Mouse (Mus musculus) cortical plate, adult 2 months (tissue): ENCODE data around the gene Chn2.

Experiments used
- CTCF ChIP-seq: fragments of 200-500 bp; IDR thresholded peaks from 2 replicates; pipeline ENCODE4 v1.5.1; 2011; ENCODE audit warnings: mild to moderate bottlenecking, control low read depth, low read length; ENCODE audit not compliant: insufficient read depth; ENCODE audit errors: extremely low read depth
- POLR2A ChIP-seq: fragments of 200-500 bp; IDR thresholded peaks from 2 replicates; pipeline ENCODE4 v1.6.1; 2011; ENCODE audit warnings: mild to moderate bottlenecking, low read length, control low read depth; ENCODE audit not compliant: insufficient read depth; ENCODE audit errors: extremely low read depth

- TF ChIP-seq CTCF (no peak), POLR2A (no peak)
Measured at GRCm38 (mm10) chr6:54179056-54179873, 139.9 kb downstream of the Chn2 start.
